Mouse (Mus musculus) kidney, adult 8-10 months (tissue): ENCODE data around the gene Sult2b1.
A peak's percentile ranks its signal among the peaks of the same experiment; 100 is the strongest.

Source experiments
- DNase-seq, 2 experiments: peaks; one replicate each; pipeline ENCODE4 v3.0.0; 2022

Gene Sult2b1

DNA sequence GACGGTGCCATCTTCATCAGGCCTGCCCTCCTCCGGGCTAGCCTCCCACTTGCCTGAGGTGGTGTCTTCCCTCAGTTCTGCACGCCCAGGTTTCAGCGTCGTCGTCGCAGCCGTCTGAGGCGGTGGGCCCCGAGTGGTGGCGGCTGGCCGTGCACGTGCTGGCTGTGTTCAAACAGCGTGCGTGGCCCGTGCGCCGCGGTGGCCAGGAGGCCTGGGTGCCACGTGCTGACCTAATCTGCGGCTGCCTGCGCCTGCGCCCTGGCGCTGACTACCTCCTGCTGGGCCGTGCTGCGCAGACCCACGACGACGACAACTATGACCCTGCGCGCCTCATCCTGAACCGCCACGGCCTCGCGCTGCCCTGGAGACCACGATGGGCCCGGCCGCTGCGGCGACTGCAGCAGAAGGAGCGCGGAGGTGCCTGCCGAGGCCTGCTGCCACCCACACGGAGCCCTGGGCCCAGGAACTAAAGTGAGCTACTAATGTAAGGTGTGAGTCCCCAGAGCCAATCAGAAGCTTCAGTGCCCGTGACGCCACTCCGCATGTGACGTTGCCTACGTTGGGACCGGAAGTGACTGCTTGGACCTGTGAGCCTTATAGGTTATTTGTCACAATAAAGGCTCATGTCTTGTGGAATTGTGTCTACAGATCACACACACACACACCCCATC, 90.4 kb downstream of the Sult2b1 start, which contains the start of gene Sec1:
Gene Sec1, minus strand, starts transcription at position 482 of the 671 bp plus-strand sequence.
- DNase-seq = no peak

DNA sequence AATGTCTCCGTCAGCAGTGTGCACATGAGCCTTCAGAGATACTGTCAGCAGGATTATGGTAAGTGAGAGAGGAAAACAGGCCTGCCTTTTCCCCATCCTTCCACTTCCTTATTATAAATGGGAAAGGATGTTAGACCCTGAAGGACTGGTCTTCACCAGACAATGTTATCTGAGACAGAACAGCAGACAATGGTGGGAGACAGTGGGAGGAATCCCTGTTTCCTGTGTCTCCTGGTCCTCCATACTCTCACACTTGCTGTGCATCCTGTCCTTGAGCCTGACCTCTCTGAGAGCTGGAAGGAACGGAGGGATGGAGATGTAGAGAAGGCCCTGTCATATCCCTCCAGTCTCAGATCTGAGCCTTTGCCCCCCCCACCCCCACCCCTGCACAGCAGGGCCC, 92.1 kb downstream of the Sult2b1 start:
- DNase-seq = no peak

DNA sequence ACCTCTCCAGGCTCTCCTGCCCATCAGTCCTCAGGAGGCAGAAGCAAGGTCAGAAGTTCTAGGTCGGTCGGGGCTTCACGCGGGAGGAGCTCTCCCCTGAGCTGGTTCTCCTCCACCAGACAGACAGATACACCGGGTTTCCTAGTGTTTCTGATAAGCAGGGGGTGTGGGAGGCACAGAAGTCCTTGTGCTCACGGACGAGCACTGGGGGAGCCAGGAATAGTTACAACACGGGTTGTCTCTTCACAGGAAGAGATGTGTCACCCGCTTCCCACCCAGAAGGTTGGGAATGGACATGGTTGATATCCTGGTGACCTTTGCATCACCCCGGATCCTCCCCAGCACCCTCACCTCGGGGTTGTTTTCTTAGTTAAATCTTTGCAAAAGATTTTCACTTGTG, 94.7 kb downstream of the Sult2b1 start:
- peak in 1 of 2 experiments; percentile 26 for DNase-seq

DNA sequence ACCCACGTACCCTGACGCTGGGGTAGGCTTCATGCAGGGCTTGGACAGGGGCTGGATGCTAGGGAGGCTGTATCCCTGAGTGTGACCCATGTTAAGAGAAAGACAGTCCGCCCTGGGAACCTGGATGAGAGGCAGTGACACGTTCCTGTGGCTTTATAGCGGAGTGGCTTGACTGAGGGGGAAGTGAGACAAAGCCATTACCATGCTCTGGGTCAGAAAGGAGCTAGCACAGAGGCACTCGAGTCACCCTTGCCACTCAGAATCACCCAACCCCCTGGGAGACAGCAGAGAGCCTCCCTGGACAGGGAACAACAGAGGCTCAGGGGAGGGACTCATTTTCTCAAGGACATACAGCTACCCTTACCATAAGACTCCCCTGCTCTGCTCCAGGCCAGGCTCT, 95.4 kb downstream of the Sult2b1 start:
- DNase-seq = no peak

- no peak for DNase-seq
Measured at GRCm38 (mm10) chr7:45686841-45687240, 97.6 kb downstream of the Sult2b1 start.

- DNase-seq = no peak
Measured at GRCm38 (mm10) chr7:45685811-45686210, 98.7 kb downstream of the Sult2b1 start.

- DNase-seq = no peak
Measured at GRCm38 (mm10) chr7:45683396-45684050, 100.9 kb downstream of the Sult2b1 start, which contains the start of gene Ntn5. TSS of gene Ntn5 (plus strand) at chr7:45684022.

DNA sequence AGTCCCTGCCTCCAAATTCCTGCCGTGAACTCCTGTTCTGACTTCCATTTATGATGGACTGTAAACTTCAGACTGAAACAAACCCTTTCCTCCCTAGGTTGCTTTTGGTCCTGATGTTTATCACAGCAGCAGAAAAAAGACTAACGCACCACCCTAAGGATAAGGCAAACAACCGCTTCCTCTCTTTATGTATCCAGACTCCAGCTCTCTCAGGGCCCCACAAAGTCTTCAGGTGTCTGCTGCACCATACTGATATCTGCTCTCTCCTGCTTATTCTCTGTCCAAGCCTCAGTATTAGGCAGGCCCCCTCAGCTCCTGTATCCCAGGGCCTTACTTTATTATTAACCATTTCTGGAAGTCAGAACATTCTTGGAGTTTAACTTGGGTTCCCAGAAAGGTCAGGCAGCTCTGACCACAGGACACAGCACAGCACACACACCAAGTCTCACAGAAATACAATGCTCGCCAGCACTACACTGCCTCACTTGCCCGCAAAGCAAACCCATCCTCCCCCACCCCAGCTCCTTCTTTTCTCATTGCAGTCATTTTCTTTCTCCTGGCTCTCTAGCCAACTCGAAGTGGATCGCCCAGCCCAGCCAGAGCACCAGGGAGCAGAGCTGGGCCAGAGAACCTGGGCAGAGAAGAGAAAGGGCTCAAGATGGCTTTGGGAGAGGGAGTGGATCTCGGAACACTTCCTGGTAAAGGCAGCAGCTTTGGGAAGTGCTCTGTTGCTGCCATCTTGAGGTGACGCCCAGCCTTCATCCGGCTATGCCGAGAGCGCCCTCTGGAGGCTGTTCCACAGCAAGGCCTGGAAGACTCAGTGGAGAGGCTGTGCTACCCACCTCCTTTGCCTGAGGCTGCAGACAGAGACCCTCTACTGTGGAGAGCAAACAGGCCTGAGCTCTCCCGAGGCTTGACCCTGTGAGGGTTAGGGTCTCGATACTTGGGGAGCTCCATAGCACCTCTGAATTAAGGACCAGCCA, 102.0 kb downstream of the Sult2b1 start:
- peak; percentile 76 to 87 for DNase-seq

- no peak for DNase-seq
Measured at GRCm38 (mm10) chr7:45681046-45681736, 103.3 kb downstream of the Sult2b1 start.
